Mouse (Mus musculus) CD4-positive helper T cell, adult 2 months (primary cell): ENCODE data around the gene Ndufb5.
"Not testable (repeated sequence)": the region's sequence is repeated elsewhere in the genome, so short reads cannot be mapped to it uniquely, and the experiment has no call there.

Experiments
- DNase-seq: peaks from one replicate; pipeline ENCODE4 v3.0.0-alpha.2; 2012; ENCODE audit warnings: low read depth, missing footprints, low spot score

Gene Ndufb5

DNA sequence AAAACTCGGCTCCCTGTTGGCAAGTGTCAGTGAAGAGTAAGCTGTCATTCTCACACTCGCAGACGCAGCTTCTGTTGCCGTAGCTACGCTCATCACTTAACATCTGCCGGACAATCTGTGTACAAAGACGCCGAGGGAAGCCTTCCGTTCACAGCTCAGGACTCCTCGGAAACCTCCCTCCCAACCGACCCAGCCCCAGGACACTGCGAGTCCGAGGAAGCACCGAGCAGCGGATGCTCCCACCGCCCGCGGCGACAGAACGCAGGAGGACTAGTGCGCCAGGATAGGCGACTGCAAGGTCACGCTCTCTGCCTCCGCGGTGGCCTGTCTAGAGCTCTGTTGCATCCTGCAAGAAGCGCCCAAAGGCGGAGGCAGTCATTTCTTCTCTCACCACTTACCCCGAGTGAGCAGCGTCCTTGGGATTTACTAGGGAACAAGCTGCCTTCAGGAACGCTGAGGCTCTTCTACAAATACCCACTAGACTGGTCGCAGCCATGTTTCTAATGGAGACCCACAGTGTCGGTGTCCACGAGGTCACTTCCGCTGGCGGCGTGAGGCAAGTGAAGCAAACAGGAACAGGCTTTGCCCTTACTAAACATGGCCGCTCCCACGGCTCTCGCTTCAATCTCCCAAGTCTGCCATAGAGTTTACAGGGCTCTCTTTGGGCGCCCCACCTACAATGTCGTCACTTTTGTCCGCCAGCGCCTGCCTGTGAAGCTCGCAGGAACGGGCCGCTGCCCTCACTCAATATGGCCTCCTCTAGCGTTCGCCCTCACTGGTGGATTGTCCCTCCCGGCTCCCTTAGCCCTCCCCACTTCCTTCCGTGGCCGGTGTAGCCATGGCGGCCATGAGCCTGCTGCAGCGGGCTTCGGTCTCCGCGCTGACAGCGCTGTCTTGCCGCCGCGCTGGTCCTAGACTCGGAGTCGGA is at the start of gene Ndufb5:
TSS of gene Ndufb5 (plus strand) at position 747 of the 928 bp plus-strand sequence.
- DNase-seq, result peak; percentile 99

- no peak for DNase-seq
These were observed 49.6 kb upstream of the Ndufb5 start for GRCm38 (mm10) chr3:32687156-32687555.

DNA sequence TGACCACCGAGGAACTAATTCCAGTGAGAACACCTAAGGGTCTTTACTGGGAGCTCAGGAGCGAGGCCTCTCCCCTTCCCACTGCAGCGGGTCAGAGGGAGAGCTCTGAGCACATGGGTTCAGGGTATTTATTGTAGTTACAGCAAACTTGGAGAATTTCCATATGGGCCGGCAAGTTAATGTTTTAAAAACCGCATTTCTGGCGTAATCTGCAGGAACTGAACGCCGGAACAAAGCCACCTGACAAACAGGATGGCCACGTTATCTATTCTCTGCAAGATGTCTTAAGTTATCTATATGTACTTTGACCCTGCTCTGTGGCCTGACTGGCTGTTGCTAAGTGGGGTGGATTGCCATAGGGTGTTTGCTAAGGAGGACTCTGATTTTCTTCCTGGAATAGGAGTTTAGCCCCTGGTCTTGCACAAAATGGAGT is 47.2 kb upstream of the Ndufb5 start:
- DNase-seq, result no peak

- no peak for DNase-seq
These were observed 46.8 kb upstream of the Ndufb5 start for GRCm38 (mm10) chr3:32690008-32690407.

GRCm38 (mm10) chr3:32690901-32691300 is 45.9 kb upstream of the Ndufb5 start:
- DNase-seq, result no peak

GRCm38 (mm10) chr3:32691841-32692240 is 44.9 kb upstream of the Ndufb5 start:
- no peak for DNase-seq

GRCm38 (mm10) chr3:32694211-32694610 is 42.6 kb upstream of the Ndufb5 start:
- no peak for DNase-seq

GRCm38 (mm10) chr3:32694737-32695582 is 41.8 kb upstream of the Ndufb5 start:
- no peak for DNase-seq

DNA sequence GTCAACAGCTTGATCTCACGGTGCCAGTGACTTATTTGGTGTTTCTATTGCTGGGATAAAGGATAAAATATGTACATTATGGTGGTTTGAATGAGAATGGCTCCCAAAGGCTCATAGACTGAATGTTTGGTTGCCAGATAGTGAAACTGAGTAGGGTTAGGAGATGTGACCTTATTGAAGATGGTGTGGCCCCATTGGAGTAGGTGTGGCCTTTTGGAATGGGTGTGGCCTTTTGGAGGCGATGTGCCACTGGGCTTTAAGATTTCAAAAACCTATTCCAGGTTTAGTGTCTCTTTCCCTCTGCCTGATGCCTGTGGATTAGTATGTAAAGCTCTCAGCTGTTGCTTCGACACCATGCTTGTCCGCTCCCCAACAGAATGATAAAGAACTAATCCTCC is 41.2 kb upstream of the Ndufb5 start:
- DNase-seq, result no peak

DNA sequence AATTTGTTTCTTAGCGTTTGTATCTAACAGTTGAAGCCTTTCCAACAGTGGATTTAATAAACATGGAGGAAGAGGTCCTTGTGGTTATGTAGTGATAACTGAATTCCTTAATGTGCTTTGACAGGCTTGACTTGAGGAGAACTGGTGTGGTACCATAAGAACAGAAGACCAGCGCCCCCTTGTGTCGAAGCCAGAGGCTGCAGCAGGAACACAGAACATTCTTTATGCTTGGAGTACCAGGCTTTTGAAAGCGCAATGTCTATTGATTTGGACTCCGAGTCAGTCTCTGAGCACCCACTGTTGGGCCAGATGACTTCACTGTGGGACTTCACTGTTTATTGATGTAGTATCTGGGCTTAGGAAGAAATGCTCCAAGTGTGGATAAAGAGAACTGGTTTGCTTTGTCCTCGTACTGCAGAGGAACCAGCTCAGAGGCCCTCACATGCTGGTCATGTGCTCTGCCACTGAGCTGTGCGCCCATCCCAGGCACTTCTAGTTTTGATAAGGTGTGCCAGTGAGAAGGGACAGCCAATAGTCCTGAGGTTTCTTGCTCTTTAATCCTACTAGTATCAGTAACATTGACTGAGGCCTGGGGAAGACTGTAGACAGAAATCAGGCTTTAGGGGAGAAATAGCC is 38.4 kb upstream of the Ndufb5 start:
- DNase-seq, result peak; percentile 70

- DNase-seq, result not testable (repeated sequence)
These were observed 32.8 kb upstream of the Ndufb5 start for GRCm38 (mm10) chr3:32704021-32704420.

DNA sequence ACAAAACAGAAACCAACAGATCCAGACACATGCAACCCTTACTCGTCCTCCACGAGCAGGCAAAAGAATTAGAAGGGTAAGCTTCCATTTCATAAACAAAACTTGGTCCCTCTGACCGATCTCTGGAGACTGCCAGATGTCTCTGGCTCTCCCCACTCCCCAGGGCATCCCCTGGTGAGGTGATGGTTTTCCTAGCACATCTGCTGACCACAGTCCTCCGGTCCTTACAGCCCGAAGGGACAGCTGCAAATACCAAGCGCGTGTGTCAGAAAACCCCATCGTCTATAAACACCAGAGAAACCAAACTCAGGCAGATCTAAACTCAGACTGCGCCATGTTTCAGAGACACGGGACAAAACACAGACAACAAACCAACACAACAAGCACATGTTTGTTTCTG is 32.2 kb upstream of the Ndufb5 start:
- not testable (repeated sequence) for DNase-seq

DNA sequence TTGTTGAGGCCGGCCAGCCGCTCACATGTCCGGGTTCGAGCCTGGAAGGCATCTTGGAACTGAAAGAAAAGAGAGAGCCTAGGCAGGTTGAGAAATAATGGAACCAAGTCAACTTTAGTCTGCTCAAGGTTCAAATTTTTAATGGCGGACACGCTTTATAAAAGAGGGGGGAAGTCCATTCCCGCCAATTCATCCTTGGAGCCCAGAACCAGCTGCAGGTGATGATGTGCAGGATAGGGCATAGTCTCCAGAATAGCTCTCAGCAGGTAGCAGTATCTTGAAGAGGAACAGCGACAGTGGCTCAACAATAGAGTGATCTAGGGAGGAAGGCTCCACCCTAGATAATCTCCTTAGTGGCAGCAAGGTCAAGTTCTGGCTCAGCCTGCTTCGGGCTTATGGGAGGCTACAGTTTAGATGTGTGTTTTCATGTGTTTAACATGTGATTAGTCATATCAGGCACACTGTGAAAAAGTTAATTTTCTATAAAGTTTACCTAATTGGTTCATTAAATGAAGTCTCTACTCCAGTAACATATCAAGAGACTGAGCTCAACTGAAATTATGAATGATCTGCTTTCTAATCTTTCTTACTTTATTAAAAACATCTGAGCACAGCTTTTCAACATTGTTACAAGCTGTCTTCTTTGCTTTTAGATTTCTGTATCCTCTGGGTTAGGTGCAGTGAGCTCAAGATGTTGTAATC is 31.0 kb upstream of the Ndufb5 start, which contains the start of gene Actl6a:
TSS of gene Actl6a (plus strand) at position 652 of the 702 bp plus-strand sequence.
- DNase-seq, result not testable (repeated sequence)

- DNase-seq, result no peak
These were observed 28.8 kb upstream of the Ndufb5 start for GRCm38 (mm10) chr3:32708052-32708367.

GRCm38 (mm10) chr3:32708368-32709231 is 28.2 kb upstream of the Ndufb5 start:
- peak; percentile 100 for DNase-seq

- DNase-seq, result no peak
These were observed 27.4 kb upstream of the Ndufb5 start for GRCm38 (mm10) chr3:32709388-32709787.

- DNase-seq, result no peak
These were observed 23.1 kb upstream of the Ndufb5 start for GRCm38 (mm10) chr3:32713711-32714110.

- not testable (repeated sequence) for DNase-seq
These were observed 19.4 kb upstream of the Ndufb5 start for GRCm38 (mm10) chr3:32717403-32717802.

DNA sequence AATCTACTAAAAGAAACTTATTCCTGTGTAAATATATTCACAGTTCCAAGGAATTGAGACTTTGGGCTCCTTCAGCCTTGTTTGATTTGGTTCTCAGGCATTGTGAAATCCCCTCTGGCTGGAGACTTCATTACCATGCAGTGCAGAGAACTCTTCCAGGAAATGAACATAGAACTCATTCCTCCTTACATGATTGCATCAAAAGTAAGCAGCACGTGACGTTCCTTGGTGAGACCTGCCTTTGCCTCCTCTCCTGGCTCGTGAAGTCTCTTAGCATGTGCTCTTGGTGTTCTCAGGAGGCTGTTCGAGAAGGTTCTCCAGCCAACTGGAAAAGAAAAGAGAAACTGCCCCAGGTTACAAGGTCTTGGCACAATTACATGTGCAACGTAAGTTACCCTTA is 18.5 kb upstream of the Ndufb5 start:
- no peak for DNase-seq

DNA sequence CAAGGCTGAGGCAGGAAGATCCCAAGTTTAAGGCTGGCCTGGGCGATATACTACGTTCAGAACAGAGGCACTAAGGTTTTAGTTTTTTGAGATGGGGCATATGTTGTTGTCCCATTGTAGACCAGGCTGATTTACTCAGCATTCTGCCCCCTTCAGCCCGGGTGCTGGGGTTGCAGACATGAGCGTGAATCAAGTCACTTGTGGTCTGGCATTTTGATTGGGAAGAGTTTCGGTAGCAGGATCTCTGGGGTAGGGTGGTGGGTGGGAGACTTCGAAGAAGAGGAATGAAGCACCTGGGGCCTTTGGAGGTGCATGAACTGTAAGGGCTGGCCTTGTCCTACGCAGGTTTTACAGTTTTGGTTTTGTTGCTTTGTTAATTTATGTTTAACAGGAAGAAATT is 12.6 kb upstream of the Ndufb5 start:
- DNase-seq, result no peak
